Mouse (Mus musculus) ES-Bruce4 (cell line): ENCODE data around the gene Itga9. TPM values are rescaled to one million over a fixed set of nuclear protein-coding genes. Genes with fewer than 3 reads are reported as not detected.

Source experiments
- H3K27ac ChIP-seq: 2 replicates; pipeline ENCODE4 v1.5.1; 2012; ENCODE audit warnings: low read length, inconsistent platforms; ENCODE audit not compliant: insufficient read depth
- H3K27me3 ChIP-seq: 2 replicates; pipeline ENCODE4 v1.6.1; 2012; ENCODE audit warnings: mild to moderate bottlenecking, low read length, inconsistent platforms; ENCODE audit not compliant: control insufficient read depth, poor library complexity, insufficient read depth, severe bottlenecking
- H3K36me3 ChIP-seq: 2 replicates; pipeline ENCODE4 v1.6.1; 2012; ENCODE audit warnings: inconsistent platforms, mild to moderate bottlenecking, low read length, moderate library complexity; ENCODE audit not compliant: control insufficient read depth, poor library complexity, insufficient read depth, severe bottlenecking
- H3K4me1 ChIP-seq: one replicate; pipeline ENCODE4 v1.8.1; 2011; ENCODE audit warnings: low read length; ENCODE audit not compliant: control insufficient read depth, insufficient read depth
- H3K4me3 ChIP-seq: 2 replicates; pipeline ENCODE4 v1.5.1; 2011; ENCODE audit warnings: low read depth, mild to moderate bottlenecking, low read length
- H3K9ac ChIP-seq: 2 replicates; pipeline ENCODE4 v1.6.1; 2012; ENCODE audit warnings: low read depth, mild to moderate bottlenecking, inconsistent platforms; ENCODE audit not compliant: poor library complexity, severe bottlenecking
- H3K9me3 ChIP-seq: replicated peaks from 2 replicates; pipeline ENCODE4 v1.6.1; 2012; ENCODE audit warnings: mild to moderate bottlenecking, low read length, inconsistent platforms; ENCODE audit not compliant: control insufficient read depth, poor library complexity, insufficient read depth, severe bottlenecking
- CTCF ChIP-seq: IDR thresholded peaks from one replicate; pipeline ENCODE4 v1.8.1; 2011; ENCODE audit warnings: low read depth, low read length
- EP300 ChIP-seq: IDR thresholded peaks from 2 replicates; pipeline ENCODE4 v1.6.1; 2011; ENCODE audit warnings: low read depth, low read length; ENCODE audit not compliant: insufficient read depth
- POLR2A ChIP-seq: IDR thresholded peaks from one replicate; pipeline ENCODE4 v1.8.1; 2011; ENCODE audit warnings: low read length; ENCODE audit not compliant: insufficient read depth
- polyA plus RNA-seq: library from polyadenylated mRNA; stranded (reverse); fragments of >200 nt; gene quantifications from 2 replicates; pipeline ENCODE4 v1.2.4, GENCODE M21; 2011; ENCODE audit warnings: low read depth; ENCODE audit not compliant: missing spikeins, insufficient read depth, insufficient read length

The Itga9 gene
- polyA plus RNA-seq, 1 experiment = 5.2 TPM

DNA sequence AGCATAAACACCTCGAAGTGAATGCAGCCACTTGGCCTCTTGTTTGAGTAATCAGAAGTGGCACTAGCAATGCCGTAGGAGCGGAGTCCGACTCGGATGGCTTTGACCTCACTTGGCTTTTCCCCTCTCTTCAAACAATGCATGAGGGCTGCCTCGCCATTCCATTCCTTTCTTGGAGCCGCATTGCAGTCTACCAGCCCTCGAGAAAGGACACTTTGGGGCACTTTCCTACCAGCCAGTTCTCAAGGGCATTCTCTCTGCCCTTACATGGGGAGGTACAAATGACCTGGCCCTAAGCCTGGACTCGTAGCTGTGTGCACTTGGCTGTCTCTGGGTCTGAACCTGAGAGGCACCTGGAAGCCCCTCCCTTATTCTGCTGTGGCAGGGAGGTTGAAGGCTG is 134.8 kb downstream of the Itga9 start:
- H3K4me1 ChIP-seq = no peaks in the 10 kb centered on the region
- no peak overlapping the region for H3K9ac ChIP-seq
- no peak overlapping the region for H3K4me3 ChIP-seq
- no peak overlapping the region for H3K27ac ChIP-seq
- no peaks in the 10 kb centered on the region for H3K27me3 ChIP-seq
- no peaks in the 10 kb centered on the region for H3K9me3 ChIP-seq
- TF ChIP-seq EP300 (no peak), POLR2A (no peak), CTCF (no peak)
- H3K36me3 ChIP-seq = no peaks in the 10 kb centered on the region

- Histone ChIP-seq H3K4me1 (no peaks in the 10 kb centered on the region), H3K27ac (no peak overlapping the region), H3K36me3 (no peaks in the 10 kb centered on the region)
Observed at GRCm38 (mm10) chr9:118749335-118749949, 143.0 kb downstream of the Itga9 start.

DNA sequence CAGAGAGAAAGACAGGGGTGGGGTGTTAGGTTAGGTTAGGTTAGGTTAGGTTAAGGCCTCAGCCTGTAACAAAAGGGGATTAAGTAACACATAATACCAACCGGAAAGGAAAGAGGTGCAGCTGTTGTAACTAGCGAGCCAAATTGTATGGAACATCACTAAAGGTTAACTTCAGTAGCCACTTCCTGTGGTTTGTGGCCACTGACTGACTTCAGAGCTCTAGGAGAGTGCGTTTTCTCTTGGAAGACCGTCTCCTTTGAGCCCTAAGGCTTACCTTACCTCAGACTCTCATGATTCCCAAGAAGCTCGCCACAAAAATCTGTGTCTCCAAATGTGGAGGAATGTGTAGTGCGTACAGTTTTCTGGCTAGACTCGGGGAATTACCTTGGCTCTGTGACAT is 144.3 kb downstream of the Itga9 start:
- Histone ChIP-seq H3K4me1 (no peaks in the 10 kb centered on the region), H3K4me3 (no peak overlapping the region), H3K27me3 (no peaks in the 10 kb centered on the region), H3K36me3 (no peaks in the 10 kb centered on the region), H3K9me3 (no peaks in the 10 kb centered on the region), H3K9ac (no peak overlapping the region), H3K27ac (no peak overlapping the region)
- TF ChIP-seq POLR2A (no peak), EP300 (no peak), CTCF (no peak)

More at GRCm38 (mm10) chr9:118749335-118749949, 143.0 kb downstream of the Itga9 start:
- no peak for TF ChIP-seq CTCF
- no peak for TF ChIP-seq EP300
- TF ChIP-seq POLR2A = no peak
- no peak overlapping the region for H3K4me3 ChIP-seq
- no peak overlapping the region for H3K9ac ChIP-seq
- H3K9me3 ChIP-seq = no peaks in the 10 kb centered on the region
- H3K27me3 ChIP-seq = no peaks in the 10 kb centered on the region

DNA sequence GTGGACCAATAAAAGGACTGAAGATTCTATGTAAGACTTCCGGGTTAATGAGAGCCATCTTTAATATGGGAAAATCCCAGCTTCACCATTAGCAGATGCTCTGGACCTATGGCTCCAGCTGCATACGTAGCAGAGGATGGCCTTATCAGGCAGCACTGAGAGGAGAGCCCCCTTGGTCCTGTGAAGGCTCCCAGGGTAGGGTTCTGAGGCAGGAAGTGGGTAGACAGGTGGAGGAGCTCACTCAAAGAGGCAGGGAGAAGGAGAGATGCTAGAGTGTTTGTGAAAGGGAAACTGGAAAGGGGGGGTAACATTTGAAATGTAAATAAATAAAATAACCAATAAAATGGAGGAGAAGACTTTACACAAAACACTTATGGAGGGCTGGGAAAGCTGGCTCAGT is 145.9 kb downstream of the Itga9 start:
- Histone ChIP-seq H3K9ac (no peak overlapping the region), H3K4me3 (no peak overlapping the region), H3K27me3 (no peaks in the 10 kb centered on the region), H3K27ac (no peak overlapping the region), H3K4me1 (no peaks in the 10 kb centered on the region), H3K9me3 (no peaks in the 10 kb centered on the region), H3K36me3 (no peaks in the 10 kb centered on the region)
- no peak for TF ChIP-seq CTCF
- no peak for TF ChIP-seq EP300
- TF ChIP-seq POLR2A = no peak

DNA sequence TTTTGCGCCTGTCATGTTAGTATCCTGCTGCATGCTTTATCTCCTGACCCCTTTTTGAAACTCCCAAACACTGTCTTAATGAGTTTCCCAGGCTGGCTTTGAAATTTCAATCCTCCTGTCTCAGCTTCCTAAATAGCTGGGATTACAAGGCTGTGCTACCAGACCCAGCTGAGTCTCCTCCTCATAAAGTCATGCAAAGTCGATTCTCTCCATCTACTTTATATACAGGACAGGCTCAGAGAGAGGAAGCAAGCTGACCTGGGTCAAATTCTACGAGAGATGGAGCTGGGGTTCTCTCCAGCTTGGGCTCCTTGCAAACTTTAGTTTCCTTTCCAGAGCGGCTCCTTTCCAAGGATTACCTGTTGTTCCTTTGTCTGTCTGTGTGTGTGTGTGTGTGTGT is 153.0 kb downstream of the Itga9 start:
- Histone ChIP-seq H3K27ac (no peak overlapping the region), H3K4me3 (no peak overlapping the region), H3K36me3 (no peaks in the 10 kb centered on the region), H3K9me3 (no peaks in the 10 kb centered on the region), H3K9ac (no peak overlapping the region), H3K27me3 (no peaks in the 10 kb centered on the region), H3K4me1 (no peaks in the 10 kb centered on the region)
- TF ChIP-seq POLR2A (no peak), EP300 (no peak), CTCF (no peak)

DNA sequence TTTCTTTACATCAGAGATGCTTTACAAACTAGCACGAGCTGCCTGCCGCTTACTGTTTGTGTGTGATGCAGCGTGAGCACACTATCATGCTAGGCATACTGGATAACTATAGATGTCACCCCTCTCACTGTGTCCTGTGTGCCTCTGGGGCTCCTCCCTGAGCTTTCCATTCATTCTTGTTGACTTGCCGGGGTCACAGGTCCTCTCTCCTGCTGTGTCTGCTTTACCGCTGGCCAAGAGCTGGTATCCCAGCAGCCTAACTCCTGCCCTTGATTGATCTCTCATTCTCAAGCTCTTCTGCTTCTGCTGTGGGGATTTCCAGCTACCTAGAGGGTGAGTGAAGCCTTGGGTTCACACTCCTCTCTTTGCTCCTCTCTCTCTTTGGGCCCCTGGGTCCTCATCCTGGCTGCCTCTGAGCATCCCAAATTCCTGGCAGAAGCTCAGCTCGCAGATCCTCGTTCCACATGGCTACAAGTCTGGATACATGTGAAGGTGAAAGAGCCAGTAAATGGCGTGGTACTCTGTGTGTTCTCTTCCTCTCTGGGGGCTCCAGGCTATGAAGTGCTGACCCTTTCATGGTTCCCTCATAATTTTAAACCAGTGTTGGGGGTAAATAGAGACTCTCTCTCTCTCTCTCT is 155.6 kb downstream of the Itga9 start:
- Histone ChIP-seq H3K9me3 (no peaks in the 10 kb centered on the region), H3K27me3 (no peaks in the 10 kb centered on the region), H3K4me1 (no peaks in the 10 kb centered on the region), H3K36me3 (no peaks in the 10 kb centered on the region), H3K27ac (no peak overlapping the region), H3K4me3 (no peak overlapping the region), H3K9ac (no peak overlapping the region)
- TF ChIP-seq EP300 (no peak), POLR2A (no peak), CTCF (no peak)
